Comparison of ENCODE assay signal across 20 mouse cellular contexts in the genomic region with DNA sequence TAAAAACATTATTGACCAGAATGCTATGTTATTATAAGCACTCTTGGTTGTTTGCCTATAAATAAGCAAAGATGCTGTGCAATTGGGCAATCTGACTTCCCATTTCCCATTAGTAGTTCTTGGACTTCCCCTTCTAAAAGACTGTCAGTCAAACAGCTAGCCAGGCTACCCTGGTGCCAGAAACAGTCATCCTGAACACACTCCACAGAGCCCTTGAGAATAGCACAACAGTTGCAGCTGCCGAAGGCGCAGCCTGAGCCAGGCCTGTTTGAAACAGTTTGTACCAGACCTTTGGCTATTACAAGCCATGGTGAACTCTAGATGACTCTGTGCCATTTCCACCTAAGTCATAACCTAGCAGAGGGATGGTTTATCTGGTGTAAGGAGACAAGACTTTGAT.
DNase-seq lines count a peak whose midpoint lies in the region; ATAC-seq and TF ChIP-seq lines count a peak whose summit lies in the region.
"Had no signal": no experiment of that assay in that cellular context is flagged by ENCODE, and none has a peak within 500 bp of the region (broad histone marks: within the 10 kb centered on the region; RNA-seq: fewer than 3 reads in every experiment).

No protein-coding gene starts in this region.

- DNase-seq in forebrain, postnatal 0 days, result no peak
- peak; percentile 20 for DNase-seq in kidney, adult 2 months
- no peak for DNase-seq in kidney, postnatal 10 days
- DNase-seq in gastrocnemius, postnatal 25 days, result peak; percentile 78
- DNase-seq in heart, postnatal 25 days (ENCODE audit: low spot score), result peak; percentile 72
- DNase-seq in embryo, embryonic 10.5 days (ENCODE audit: low spot score), result no peak
- DNase-seq in cerebellum, postnatal 4 days (ENCODE audit: low spot score in 2 of 2), result no peak
- DNase-seq: cerebellum, adult 18-20 months; lung, adult 2 months; midbrain, embryonic 14.5 days; thymus, adult 2 months had no signal

- no peak for TF ChIP-seq POLR2A in kidney, adult 2 months (IDR thresholded peaks at IDR 0.05; ENCODE audit: low read depth, low read length)

- no peak overlapping the region for H3K9ac ChIP-seq in forebrain, postnatal 0 days
- H3K9ac ChIP-seq in forebrain, embryonic 13.5 days, result no peak overlapping the region
- H3K9ac ChIP-seq: forebrain, embryonic 12.5 days; hindbrain, embryonic 15.5 days; intestine, embryonic 15.5 days; kidney, embryonic 15.5 days; stomach, embryonic 15.5 days had no signal

- TF ChIP-seq CTCF in forebrain, postnatal 0 days (IDR thresholded peaks at IDR 0.05; ENCODE audit: low read depth), result no peak
- TF ChIP-seq CTCF in kidney, adult 2 months (conservative IDR thresholded peaks at IDR 0.05; ENCODE audit: insufficient read depth, insufficient read length, low read depth, low read length), result no peak

- no peak overlapping the region for H3K4me3 ChIP-seq in forebrain, postnatal 0 days (ENCODE audit: low read depth, low read length)
- H3K4me3 ChIP-seq in forebrain, embryonic 13.5 days, result no peak overlapping the region
- H3K4me3 ChIP-seq in kidney, adult 2 months (ENCODE audit: insufficient read depth, low read depth, low read length), result no peak overlapping the region
- H3K4me3 ChIP-seq: forebrain, embryonic 12.5 days; hindbrain, embryonic 15.5 days; intestine, embryonic 15.5 days; kidney, embryonic 15.5 days; myocyte; stomach, embryonic 15.5 days had no signal

- ATAC-seq in forebrain, postnatal 0 days, result peak; percentile 55; the same call in 1 of the 2 replicates
- ATAC-seq in forebrain, embryonic 13.5 days, result no peak
- ATAC-seq: CD4-positive, CD25-positive, alpha-beta regulatory T cell, adult 4 months; intestine, embryonic 15.5 days had no signal

- no peaks in the 10 kb centered on the region for H3K27me3 ChIP-seq in forebrain, postnatal 0 days (ENCODE audit: insufficient read depth, low read length)
- no peaks in the 10 kb centered on the region for H3K27me3 ChIP-seq in forebrain, embryonic 13.5 days
- no peaks in the 10 kb centered on the region for H3K27me3 ChIP-seq in kidney, adult 2 months (replicated peaks; ENCODE audit: control insufficient read depth, insufficient read depth, low read length)
- H3K27me3 ChIP-seq: forebrain, embryonic 12.5 days; hindbrain, embryonic 15.5 days; intestine, embryonic 15.5 days; kidney, embryonic 15.5 days; stomach, embryonic 15.5 days had no signal

- intact Hi-C loops in heart, postnatal 25 days (cut with DNase I), result no loop called here

- no peaks in the 10 kb centered on the region for H3K36me3 ChIP-seq in forebrain, postnatal 0 days (ENCODE audit: insufficient read depth)
- no peaks in the 10 kb centered on the region for H3K36me3 ChIP-seq in forebrain, embryonic 13.5 days (ENCODE audit: poor library complexity, severe bottlenecking)
- no peaks in the 10 kb centered on the region for H3K36me3 ChIP-seq in kidney, adult 2 months (ENCODE audit: control insufficient read depth, insufficient read depth, low read length)
- H3K36me3 ChIP-seq: forebrain, embryonic 12.5 days; hindbrain, embryonic 15.5 days; intestine, embryonic 15.5 days; kidney, embryonic 15.5 days; stomach, embryonic 15.5 days had no signal

- no peaks in the 10 kb centered on the region for H3K4me1 ChIP-seq in forebrain, postnatal 0 days (ENCODE audit: insufficient read depth)
- no peaks in the 10 kb centered on the region for H3K4me1 ChIP-seq in forebrain, embryonic 13.5 days
- no peaks in the 10 kb centered on the region for H3K4me1 ChIP-seq in kidney, adult 2 months (ENCODE audit: control insufficient read depth, insufficient read depth, low read length)
- H3K4me1 ChIP-seq: forebrain, embryonic 12.5 days; hindbrain, embryonic 15.5 days; intestine, embryonic 15.5 days; kidney, embryonic 15.5 days; stomach, embryonic 15.5 days had no signal

- no peak overlapping the region for H3K27ac ChIP-seq in forebrain, postnatal 0 days (ENCODE audit: low read depth, low read length)
- no peak overlapping the region for H3K27ac ChIP-seq in forebrain, embryonic 13.5 days
- no peak overlapping the region for H3K27ac ChIP-seq in kidney, adult 2 months (ENCODE audit: insufficient read depth, low read depth, low read length)
- H3K27ac ChIP-seq: forebrain, embryonic 12.5 days; hindbrain, embryonic 15.5 days; intestine, embryonic 15.5 days; kidney, embryonic 15.5 days; stomach, embryonic 15.5 days had no signal

- WGBS in forebrain, postnatal 0 days, result 79% methylated on average over 2 of the region's 2 CpGs
- WGBS in forebrain, embryonic 13.5 days, result 99% methylated on average over 2 of the region's 2 CpGs
- 85% methylated on average over 2 of the region's 2 CpGs for WGBS in kidney, adult 2 months

- H3K4me2 ChIP-seq in forebrain, postnatal 0 days (ENCODE audit: low read depth), result no peak overlapping the region
- H3K4me2 ChIP-seq in forebrain, embryonic 13.5 days, result no peak overlapping the region
- H3K4me2 ChIP-seq: forebrain, embryonic 12.5 days; hindbrain, embryonic 15.5 days; intestine, embryonic 15.5 days; kidney, embryonic 15.5 days; liver, embryonic 11.5 days; stomach, embryonic 15.5 days had no signal

- H3K9me3 ChIP-seq in forebrain, postnatal 0 days (ENCODE audit: low read length), result no peaks in the 10 kb centered on the region
- H3K9me3 ChIP-seq in forebrain, embryonic 13.5 days (replicated peaks), result no peaks in the 10 kb centered on the region
- H3K9me3 ChIP-seq: forebrain, embryonic 12.5 days; hindbrain, embryonic 15.5 days; intestine, embryonic 15.5 days; kidney, embryonic 15.5 days; stomach, embryonic 15.5 days had no signal

Comparison
In these comparisons a context has a peak if more than half of its experiments do, and no peak if none do; other contexts are left out.
1. DNase-seq: peak in kidney, adult 2 months (single experiment), gastrocnemius, postnatal 25 days (single experiment) and heart, postnatal 25 days (single experiment); none in forebrain, postnatal 0 days (single experiment), kidney, postnatal 10 days (single experiment), embryo, embryonic 10.5 days (single experiment) and cerebellum, postnatal 4 days (0 of 2).